ENCODE assay signal across 15 mouse cellular contexts in the genomic region with DNA sequence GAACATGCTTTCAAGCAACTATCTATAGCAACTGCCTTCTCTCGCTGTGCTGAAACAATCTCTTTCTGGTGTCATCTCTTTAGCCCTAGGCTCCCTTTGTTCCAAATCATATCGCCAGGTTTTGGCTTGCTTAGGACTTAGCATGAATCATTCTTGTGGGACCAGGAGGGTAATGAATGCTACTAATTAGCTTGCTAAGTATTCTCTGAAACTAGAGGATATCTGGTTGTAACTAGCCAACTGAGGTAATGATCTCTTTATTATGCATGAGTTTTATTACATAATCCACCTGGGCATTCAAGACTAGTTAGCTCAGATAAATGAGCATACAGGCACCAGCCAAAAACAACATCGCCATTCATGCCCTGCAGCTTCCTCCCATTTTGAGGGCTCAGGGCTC.
"Had no signal": no experiment of that assay in that cellular context is flagged by ENCODE, and none has a peak within 500 bp of the region (broad histone marks: within the 10 kb centered on the region; RNA-seq: fewer than 3 reads in every experiment).

No protein-coding gene starts in this region.

- H3K4me2 ChIP-seq: limb, embryonic 12.5 days; liver, embryonic 13.5 days; lung, embryonic 15.5 days; midbrain, embryonic 11.5 days; midbrain, embryonic 15.5 days had no signal

- H3K9ac ChIP-seq: limb, embryonic 12.5 days; liver, embryonic 13.5 days; liver, postnatal 0 days; lung, embryonic 15.5 days; midbrain, embryonic 15.5 days had no signal

- H3K36me3 ChIP-seq: limb, embryonic 12.5 days; liver, embryonic 13.5 days; lung, embryonic 15.5 days; midbrain, embryonic 15.5 days had no signal

- H3K27ac ChIP-seq: limb, embryonic 12.5 days; liver, embryonic 13.5 days; lung, embryonic 15.5 days; macrophage; midbrain, embryonic 15.5 days; stomach, postnatal 0 days had no signal

- H3K27me3 ChIP-seq: limb, embryonic 12.5 days; liver, embryonic 13.5 days; lung, embryonic 15.5 days; megakaryocyte, embryonic 14.5 days; midbrain, embryonic 15.5 days had no signal

- ATAC-seq: liver, postnatal 0 days; midbrain, embryonic 15.5 days had no signal

- H3K4me1 ChIP-seq: liver, embryonic 13.5 days had no signal

- DNase-seq: kidney, postnatal 25 days; layer of hippocampus, adult 9-11 months; layer of hippocampus, postnatal 36 days; liver; liver, embryonic 13.5 days; liver, postnatal 0 days; lung, postnatal 14 days; thymus, postnatal 4 days had no signal

- H3K4me3 ChIP-seq: limb, embryonic 12.5 days; liver, embryonic 13.5 days; lung, embryonic 15.5 days; megakaryocyte, embryonic 14.5 days; midbrain, embryonic 15.5 days had no signal

- H3K9me3 ChIP-seq: lung, embryonic 15.5 days; midbrain, embryonic 15.5 days had no signal
